Mouse (Mus musculus): Measurements from ENCODE around the gene Hsd17b13.

Gene Hsd17b13

DNA sequence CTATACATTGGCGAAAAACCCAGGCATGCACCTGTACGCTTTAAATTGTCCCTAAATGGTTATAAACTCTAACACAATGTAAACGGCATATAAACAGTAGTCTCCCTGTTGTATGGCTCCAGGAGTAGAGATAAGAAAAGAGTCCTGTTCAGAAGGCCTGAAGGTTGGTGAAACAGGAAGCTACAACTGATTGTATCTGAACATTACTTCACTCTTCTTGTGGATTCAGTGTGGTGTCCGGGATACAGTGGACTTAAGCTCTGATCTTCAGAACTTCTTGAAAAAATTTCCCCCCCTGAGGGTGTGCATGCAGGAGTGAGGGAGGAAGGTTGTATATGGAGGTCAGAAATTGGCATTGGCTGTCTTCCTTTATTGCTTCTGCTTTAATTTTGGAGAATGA lies 57.7 kb downstream of the Hsd17b13 start:
- no peak for DNase-seq

DNA sequence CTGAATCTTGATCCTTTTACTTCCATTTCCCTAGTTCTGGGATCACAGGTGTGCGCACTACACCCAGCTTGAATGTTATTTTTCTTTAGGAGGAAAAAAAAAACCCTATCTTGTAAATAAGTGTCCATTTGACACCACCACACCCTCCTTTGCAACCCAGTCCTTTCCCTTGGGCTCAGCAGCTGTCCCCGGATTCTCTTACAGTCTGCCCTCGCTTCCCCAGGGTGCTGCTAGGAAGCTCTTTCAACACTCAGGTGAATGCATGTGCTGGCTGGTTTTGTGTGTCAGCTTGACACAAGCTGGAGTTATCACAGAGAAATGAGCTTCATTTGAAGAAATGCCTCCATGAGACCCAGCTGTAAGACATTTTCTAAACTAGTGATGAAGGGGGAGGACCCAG lies 59.0 kb downstream of the Hsd17b13 start:
- no peak for DNase-seq

GRCm38 (mm10) chr5:103917357-103917895 lies 59.8 kb downstream of the Hsd17b13 start:
- no peak for DNase-seq

DNA sequence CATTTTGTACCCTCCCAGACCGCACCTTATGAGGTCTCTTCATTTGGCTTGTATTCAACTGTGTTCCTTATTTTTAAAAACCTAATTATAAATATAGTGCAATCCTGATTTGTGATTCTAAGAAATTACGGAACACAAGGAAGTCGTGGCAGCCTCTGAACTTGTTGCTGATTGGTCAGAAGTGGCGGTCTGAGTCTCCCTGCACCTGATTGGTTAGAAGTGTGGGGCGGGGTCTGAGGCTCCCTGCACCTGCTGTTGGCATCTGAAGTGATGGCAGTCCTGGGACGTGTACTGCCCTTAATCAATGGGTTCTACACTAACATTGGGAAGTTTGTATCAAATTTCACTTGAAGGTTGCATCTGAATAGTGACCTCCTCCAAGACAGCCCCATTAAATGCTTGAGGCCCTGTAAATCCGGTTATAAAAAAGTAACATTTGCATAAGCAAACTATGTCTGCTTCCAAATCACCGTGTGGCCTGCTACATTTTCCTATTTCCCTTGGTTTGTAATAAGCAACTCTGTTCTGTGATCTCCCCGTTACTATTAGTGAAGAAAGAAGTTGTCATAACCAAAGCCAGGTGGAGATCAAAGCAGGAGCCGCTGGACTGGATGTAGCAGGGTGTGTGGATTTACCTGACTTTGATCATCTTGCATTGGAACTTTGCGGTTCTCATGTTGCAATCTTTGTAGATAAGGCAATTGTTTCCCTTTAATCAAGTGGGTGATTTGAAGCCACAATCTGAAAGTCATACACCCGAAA lies 60.4 kb downstream of the Hsd17b13 start:
- no peak for DNase-seq

GRCm38 (mm10) chr5:103914335-103915226 lies 62.6 kb downstream of the Hsd17b13 start:
- DNase-seq = no peak

DNA sequence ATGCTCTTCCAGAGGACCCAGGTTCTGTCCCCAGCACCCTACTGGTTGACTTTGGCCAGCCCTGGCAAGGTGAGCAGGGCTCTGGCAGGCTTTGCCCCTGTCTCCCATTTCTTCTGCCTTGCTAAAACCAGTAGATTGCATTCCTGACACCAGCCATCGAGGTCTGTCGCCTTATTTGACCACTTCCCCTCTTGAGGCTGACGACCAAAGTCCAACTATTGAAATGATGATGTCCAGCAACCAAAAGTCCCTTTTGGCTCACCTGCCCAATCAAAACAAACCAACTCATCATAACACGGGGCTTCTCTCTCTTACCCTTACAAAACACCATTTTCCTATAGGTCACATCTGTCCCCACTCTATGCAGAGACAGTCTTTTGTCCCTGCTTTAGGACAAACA lies 64.1 kb downstream of the Hsd17b13 start:
- DNase-seq = no peak

- DNase-seq = peak; percentile 17
Measured at GRCm38 (mm10) chr5:103911555-103911954, 65.7 kb downstream of the Hsd17b13 start.

GRCm38 (mm10) chr5:103910748-103911409 lies 66.3 kb downstream of the Hsd17b13 start, which contains the start of gene Klhl8:
Gene Klhl8 (minus strand): TSS chr5:103911259.
- DNase-seq = peak; percentile 85

DNA sequence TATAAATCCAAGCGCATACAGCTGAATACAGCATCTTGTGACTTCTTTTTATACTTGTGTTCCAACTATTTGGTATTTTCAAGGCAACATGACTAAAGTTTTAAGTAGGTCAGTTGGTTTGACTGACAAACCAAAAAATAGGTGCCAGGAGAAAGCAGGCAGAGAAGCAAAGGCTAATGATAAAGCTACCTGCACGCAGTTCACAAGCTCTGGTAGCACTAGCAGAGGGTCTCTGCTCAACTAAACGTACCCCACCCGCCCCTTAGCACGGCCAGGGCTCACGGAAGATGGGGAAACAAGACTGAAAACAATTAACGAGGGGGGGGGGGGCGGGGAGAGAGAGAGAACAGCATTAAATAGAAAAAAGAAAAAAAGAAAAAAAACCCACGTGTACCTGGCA lies 67.1 kb downstream of the Hsd17b13 start:
- DNase-seq = no peak

- DNase-seq = no peak
Measured at GRCm38 (mm10) chr5:103909466-103909865, 67.7 kb downstream of the Hsd17b13 start.

- no peak for DNase-seq
Measured at GRCm38 (mm10) chr5:103908851-103909250, 68.4 kb downstream of the Hsd17b13 start.

- no peak for DNase-seq
Measured at GRCm38 (mm10) chr5:103907844-103908243, 69.4 kb downstream of the Hsd17b13 start.

GRCm38 (mm10) chr5:103906173-103906572 lies 71.0 kb downstream of the Hsd17b13 start:
- DNase-seq = no peak
